Mouse (Mus musculus) small intestine, adult 2 months (tissue): ENCODE measurements around the gene Enho.

ENCODE experiments used
- CTCF ChIP-seq: fragments of 200-500 bp; IDR thresholded peaks from 2 replicates; pipeline ENCODE4 v1.5.1; 2012; ENCODE audit warnings: low read depth, mild to moderate bottlenecking, control low read depth, inconsistent platforms, low read length, moderate library complexity, mixed read lengths; ENCODE audit not compliant: insufficient replicate concordance, insufficient read length; ENCODE audit errors: extremely low read depth
- POLR2A ChIP-seq: fragments of 200-500 bp; IDR thresholded peaks from 2 replicates; pipeline ENCODE4 v1.6.1; 2012; ENCODE audit warnings: low read depth, mild to moderate bottlenecking, control low read depth, inconsistent platforms, low read length, moderate library complexity

GRCm38 (mm10) chr4:41628202-41628927, 11.8 kb downstream of the Enho start:
- no peak for TF ChIP-seq CTCF
- TF ChIP-seq POLR2A: no peak
